Mouse (Mus musculus): ENCODE results near the gene Siglech. TPM values are rescaled to one million over a fixed set of nuclear protein-coding genes. Genes with fewer than 3 reads are reported as not detected.

Gene Siglech
- polyA plus RNA-seq (2014; fragmentation: Nextera tagmentation; extraction: Ambion mirVana), result 0.16 TPM in 1 of 2 replicates, not detected in the other

- ATAC-seq (replicated peaks; ENCODE audit: low FRiP score), result no peak
- 22% methylated on average over 3 of the region's 3 CpGs for WGBS
Measured at GRCm38 (mm10) chr7:55767926-55768325, at the start of gene Siglech. Gene Siglech, plus strand, starts transcription at chr7:55768178.

GRCm38 (mm10) chr7:55722673-55723072 is 45.3 kb upstream of the Siglech start:
- H3K4me2 ChIP-seq, result no peak overlapping the region
- 77% methylated on average over 7 of the region's 7 CpGs for WGBS

More at GRCm38 (mm10) chr7:55767926-55768325, at the start of gene Siglech:
- no peaks in the 10 kb centered on the region for H3K36me3 ChIP-seq (ENCODE audit: control insufficient read depth, insufficient read depth, low read length)
- no peak for DNase-seq (ENCODE audit: low spot score)
- no peak within 1 kb of the TSS for H3K27ac ChIP-seq (ENCODE audit: low read depth, low read length)
- no peaks in the 10 kb centered on the region for H3K27me3 ChIP-seq (replicated peaks; ENCODE audit: control insufficient read depth, insufficient read depth, low read length)
- H3K9me3 ChIP-seq (ENCODE audit: control insufficient read depth, low read length), result no peaks in the 10 kb centered on the region
- H3K4me1 ChIP-seq (replicated peaks; ENCODE audit: control insufficient read depth, insufficient read depth, low read length), result no peaks in the 10 kb centered on the region
- H3K4me2 ChIP-seq, result no peak within 1 kb of the TSS
- H3K9ac ChIP-seq (ENCODE audit: low read depth, low read length), result no peak within 1 kb of the TSS
- H3K4me3 ChIP-seq (ENCODE audit: low read depth, low read length), result no peak within 1 kb of the TSS

GRCm38 (mm10) chr7:55728903-55729302 is 39.1 kb upstream of the Siglech start:
- Histone ChIP-seq H3K4me1 (replicated peaks; ENCODE audit: control insufficient read depth, insufficient read depth, low read length) (no peaks in the 10 kb centered on the region), H3K4me3 (ENCODE audit: low read depth, low read length) (no peak overlapping the region), H3K36me3 (ENCODE audit: control insufficient read depth, insufficient read depth, low read length) (no peaks in the 10 kb centered on the region), H3K27me3 (replicated peaks; ENCODE audit: control insufficient read depth, insufficient read depth, low read length) (no peaks in the 10 kb centered on the region), H3K9ac (ENCODE audit: low read depth, low read length) (no peak overlapping the region), H3K4me2 (no peak overlapping the region), H3K9me3 (ENCODE audit: control insufficient read depth, low read length) (no peaks in the 10 kb centered on the region), H3K27ac (ENCODE audit: low read depth, low read length) (no peak overlapping the region)
- DNase-seq (ENCODE audit: low spot score) (no peak), ATAC-seq (replicated peaks; ENCODE audit: low FRiP score) (no peak)
- WGBS, result 60% methylated on average over 1 of the region's 1 CpGs

More at GRCm38 (mm10) chr7:55722673-55723072, 45.3 kb upstream of the Siglech start:
- H3K9ac ChIP-seq (ENCODE audit: low read depth, low read length), result no peak overlapping the region
- no peak overlapping the region for H3K27ac ChIP-seq (ENCODE audit: low read depth, low read length)
- no peaks in the 10 kb centered on the region for H3K36me3 ChIP-seq (ENCODE audit: control insufficient read depth, insufficient read depth, low read length)
- ATAC-seq (replicated peaks; ENCODE audit: low FRiP score), result no peak
- no peaks in the 10 kb centered on the region for H3K27me3 ChIP-seq (replicated peaks; ENCODE audit: control insufficient read depth, insufficient read depth, low read length)
- H3K4me1 ChIP-seq (replicated peaks; ENCODE audit: control insufficient read depth, insufficient read depth, low read length), result no peaks in the 10 kb centered on the region
- H3K4me3 ChIP-seq (ENCODE audit: low read depth, low read length), result no peak overlapping the region
- DNase-seq (ENCODE audit: low spot score), result no peak
- H3K9me3 ChIP-seq (ENCODE audit: control insufficient read depth, low read length), result no peaks in the 10 kb centered on the region

GRCm38 (mm10) chr7:55734483-55734882 is 33.5 kb upstream of the Siglech start:
- Histone ChIP-seq H3K27me3 (replicated peaks; ENCODE audit: control insufficient read depth, insufficient read depth, low read length) (no peaks in the 10 kb centered on the region), H3K27ac (ENCODE audit: low read depth, low read length) (no peak overlapping the region), H3K9me3 (ENCODE audit: control insufficient read depth, low read length) (no peaks in the 10 kb centered on the region), H3K4me3 (ENCODE audit: low read depth, low read length) (no peak overlapping the region), H3K9ac (ENCODE audit: low read depth, low read length) (no peak overlapping the region), H3K36me3 (ENCODE audit: control insufficient read depth, insufficient read depth, low read length) (no peaks in the 10 kb centered on the region), H3K4me2 (no peak overlapping the region), H3K4me1 (replicated peaks; ENCODE audit: control insufficient read depth, insufficient read depth, low read length) (no peaks in the 10 kb centered on the region)
- WGBS, result 84% methylated on average over 2 of the region's 2 CpGs
- ATAC-seq (replicated peaks; ENCODE audit: low FRiP score), result no peak
- DNase-seq (ENCODE audit: low spot score), result no peak

GRCm38 (mm10) chr7:55737125-55737912 is 30.7 kb upstream of the Siglech start:
- no peak overlapping the region for H3K27ac ChIP-seq (ENCODE audit: low read depth, low read length)
- ATAC-seq (replicated peaks; ENCODE audit: low FRiP score), result no peak
- no peak for DNase-seq (ENCODE audit: low spot score)
- H3K27me3 ChIP-seq (replicated peaks; ENCODE audit: control insufficient read depth, insufficient read depth, low read length), result no peaks in the 10 kb centered on the region
- no peak overlapping the region for H3K4me2 ChIP-seq
- H3K4me1 ChIP-seq (replicated peaks; ENCODE audit: control insufficient read depth, insufficient read depth, low read length), result no peaks in the 10 kb centered on the region
- WGBS, result 47% methylated on average over 4 of the region's 4 CpGs
- no peak overlapping the region for H3K4me3 ChIP-seq (ENCODE audit: low read depth, low read length)
- H3K9ac ChIP-seq (ENCODE audit: low read depth, low read length), result no peak overlapping the region
- H3K9me3 ChIP-seq (ENCODE audit: control insufficient read depth, low read length), result no peaks in the 10 kb centered on the region
- H3K36me3 ChIP-seq (ENCODE audit: control insufficient read depth, insufficient read depth, low read length), result no peaks in the 10 kb centered on the region

GRCm38 (mm10) chr7:55743614-55744267 is 24.2 kb upstream of the Siglech start:
- H3K9ac ChIP-seq (ENCODE audit: low read depth, low read length), result no peak overlapping the region
- ATAC-seq (replicated peaks; ENCODE audit: low FRiP score) (no peak), DNase-seq (ENCODE audit: low spot score) (no peak)
- H3K9me3 ChIP-seq (ENCODE audit: control insufficient read depth, low read length), result no peaks in the 10 kb centered on the region
- no peaks in the 10 kb centered on the region for H3K4me1 ChIP-seq (replicated peaks; ENCODE audit: control insufficient read depth, insufficient read depth, low read length)
- H3K27ac ChIP-seq (ENCODE audit: low read depth, low read length), result no peak overlapping the region
- 74% methylated on average over 3 of the region's 3 CpGs for WGBS
- no peaks in the 10 kb centered on the region for H3K36me3 ChIP-seq (ENCODE audit: control insufficient read depth, insufficient read depth, low read length)
- no peaks in the 10 kb centered on the region for H3K27me3 ChIP-seq (replicated peaks; ENCODE audit: control insufficient read depth, insufficient read depth, low read length)
- no peak overlapping the region for H3K4me3 ChIP-seq (ENCODE audit: low read depth, low read length)
- H3K4me2 ChIP-seq, result no peak overlapping the region

GRCm38 (mm10) chr7:55744566-55745220 is 23.3 kb upstream of the Siglech start:
- H3K27ac ChIP-seq (ENCODE audit: low read depth, low read length), result no peak overlapping the region
- H3K4me3 ChIP-seq (ENCODE audit: low read depth, low read length), result no peak overlapping the region
- no peaks in the 10 kb centered on the region for H3K36me3 ChIP-seq (ENCODE audit: control insufficient read depth, insufficient read depth, low read length)
- no peak overlapping the region for H3K9ac ChIP-seq (ENCODE audit: low read depth, low read length)
- no peak for ATAC-seq (replicated peaks; ENCODE audit: low FRiP score)
- H3K27me3 ChIP-seq (replicated peaks; ENCODE audit: control insufficient read depth, insufficient read depth, low read length), result no peaks in the 10 kb centered on the region
- no peak overlapping the region for H3K4me2 ChIP-seq
- H3K9me3 ChIP-seq (ENCODE audit: control insufficient read depth, low read length), result no peaks in the 10 kb centered on the region
- no peaks in the 10 kb centered on the region for H3K4me1 ChIP-seq (replicated peaks; ENCODE audit: control insufficient read depth, insufficient read depth, low read length)
- 76% methylated on average over 10 of the region's 10 CpGs for WGBS
- DNase-seq (ENCODE audit: low spot score), result no peak

GRCm38 (mm10) chr7:55750841-55751240 is 17.1 kb upstream of the Siglech start:
- H3K27me3 ChIP-seq (replicated peaks; ENCODE audit: control insufficient read depth, insufficient read depth, low read length), result no peaks in the 10 kb centered on the region
- H3K36me3 ChIP-seq (ENCODE audit: control insufficient read depth, insufficient read depth, low read length), result no peaks in the 10 kb centered on the region
- H3K4me1 ChIP-seq (replicated peaks; ENCODE audit: control insufficient read depth, insufficient read depth, low read length), result no peaks in the 10 kb centered on the region
- no peak overlapping the region for H3K9ac ChIP-seq (ENCODE audit: low read depth, low read length)
- DNase-seq (ENCODE audit: low spot score), result no peak
- no peak overlapping the region for H3K4me2 ChIP-seq
- no peak overlapping the region for H3K27ac ChIP-seq (ENCODE audit: low read depth, low read length)
- H3K4me3 ChIP-seq (ENCODE audit: low read depth, low read length), result no peak overlapping the region
- H3K9me3 ChIP-seq (ENCODE audit: control insufficient read depth, low read length), result no peaks in the 10 kb centered on the region
- WGBS, result 66% methylated on average over 3 of the region's 3 CpGs
- no peak for ATAC-seq (replicated peaks; ENCODE audit: low FRiP score)

Measured in liver, embryonic 11.5 days (tissue).